Mouse (Mus musculus): ENCODE results near the gene Exosc10.

DNA sequence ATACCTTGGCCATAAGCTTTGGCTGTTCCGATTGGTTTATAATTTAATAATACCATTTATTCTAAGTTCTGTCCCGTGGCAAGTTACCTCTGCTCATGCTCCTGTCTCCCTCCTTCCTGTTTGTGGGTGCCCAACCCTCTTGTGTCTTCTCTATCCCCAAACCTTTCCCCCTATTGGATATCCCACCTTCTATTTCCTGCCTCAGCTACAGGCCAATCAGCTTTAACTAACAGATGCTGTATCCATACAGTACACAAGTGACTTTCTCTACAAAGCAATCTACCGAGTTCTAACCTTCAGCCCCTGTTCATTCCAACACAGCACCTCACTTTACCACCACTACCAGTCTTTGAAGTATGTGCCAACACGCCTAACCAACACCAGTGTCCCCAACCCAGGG is 65.4 kb downstream of the Exosc10 start:
- TF ChIP-seq CTCF (IDR thresholded peaks at IDR 0.05; ENCODE audit: low read depth) (no peak), EP300 (IDR thresholded peaks at IDR 0.05; ENCODE audit: low read depth) (no peak)

Measured in liver, embryonic 14.5 days (tissue).